Mouse (Mus musculus) midbrain, embryonic 16.5 days (tissue): ENCODE measurements around the gene Fancd2. TPM values are rescaled to one million over a fixed set of nuclear protein-coding genes. Genes with fewer than 3 reads are reported as not detected.
A peak's percentile ranks its signal among the peaks of the same experiment; 100 is the strongest.

Experiments
- ATAC-seq: fragments of 200-750 bp; cut with Nextera tagmentation; 2 replicates; pipeline ENCODE4 v1.8.0; 2017; ENCODE audit warnings: moderate TSS enrichment
- H3K27ac ChIP-seq: fragments of 300-500 bp; sonication (generic); 2 replicates; pipeline ENCODE4 v1.5.1; 2014; ENCODE audit warnings: mild to moderate bottlenecking, low read length, mixed read lengths
- H3K27me3 ChIP-seq: fragments of 300-500 bp; sonication (generic); 2 replicates; pipeline ENCODE4 v1.6.1; 2014; ENCODE audit warnings: low read depth, low read length, mixed read lengths; ENCODE audit not compliant: control insufficient read depth, insufficient read depth
- H3K36me3 ChIP-seq: fragments of 300-500 bp; sonication (generic); 2 replicates; pipeline ENCODE4 v1.6.1; 2014; ENCODE audit warnings: mild to moderate bottlenecking, low read length, moderate library complexity, mixed read lengths; ENCODE audit not compliant: control insufficient read depth, insufficient read depth
- H3K4me1 ChIP-seq: fragments of 300-500 bp; sonication (generic); 2 replicates; pipeline ENCODE4 v1.6.1; 2014; ENCODE audit warnings: mild to moderate bottlenecking, low read length, mixed read lengths; ENCODE audit not compliant: control insufficient read depth, insufficient read depth
- H3K4me2 ChIP-seq: fragments of 300-500 bp; sonication (generic); 2 replicates; pipeline ENCODE4 v1.6.1; 2014; ENCODE audit warnings: mild to moderate bottlenecking, low read length, mixed read lengths
- H3K4me3 ChIP-seq: fragments of 300-500 bp; sonication (generic); 2 replicates; pipeline ENCODE4 v1.5.1; 2014; ENCODE audit warnings: low read depth, mild to moderate bottlenecking, low read length, moderate library complexity, mixed read lengths
- H3K9ac ChIP-seq: fragments of 300-500 bp; sonication (generic); 2 replicates; pipeline ENCODE4 v1.6.1; 2014; ENCODE audit warnings: low read depth, low read length, mixed read lengths
- H3K9me3 ChIP-seq: fragments of 300-500 bp; sonication (generic); replicated peaks from 2 replicates; pipeline ENCODE4 v1.6.1; 2014; ENCODE audit warnings: mild to moderate bottlenecking, low read length, mixed read lengths; ENCODE audit not compliant: control insufficient read depth, poor library complexity, severe bottlenecking
- WGBS: fragments of 180-500 bp; shearing (Covaris S2); extraction: QIAGEN DNeasy Blood & Tissue Kit; methylation state at CpG from one replicate; pipeline ENCODE4 v1.1.7; 2014; 5-methylcytosine and 5-hydroxymethylcytosine counted together
- polyA plus RNA-seq: library from polyadenylated mRNA; unstranded; fragments of >200 nt; fragmentation: Nextera tagmentation; extraction: Ambion mirVana; gene quantifications from 2 replicates; pipeline ENCODE4 v1.2.1, GENCODE M21; 2015

Gene Fancd2
- polyA plus RNA-seq, 1 experiment from 2014 or later = 1.4 TPM

GRCm38 (mm10) chr6:113495071-113495675, 36.3 kb upstream of the Fancd2 start:
- WGBS = 56% methylated on average over 28 of the region's 28 CpGs
- H3K9me3 ChIP-seq = no peaks in the 10 kb centered on the region
- H3K4me2 ChIP-seq = peak overlapping the region; percentile 52
- no peak overlapping the region; the same call in 1 of the 2 replicates for H3K4me3 ChIP-seq
- no peak overlapping the region for H3K27ac ChIP-seq
- ATAC-seq = 0 out of 2 replicates have a peak, but pooled peaks have one; percentile 8
- peaks cover 19% of the 10 kb centered on the region for H3K36me3 ChIP-seq
- H3K9ac ChIP-seq = no peak overlapping the region
- peaks cover 6% of the 10 kb centered on the region for H3K4me1 ChIP-seq
- no peaks in the 10 kb centered on the region; the same call in 1 of the 2 replicates for H3K27me3 ChIP-seq

- H3K27ac ChIP-seq = no peak overlapping the region
- no peak overlapping the region for H3K4me3 ChIP-seq
- H3K4me1 ChIP-seq = peaks cover 15% of the 10 kb centered on the region
- ATAC-seq = no peak
- no peak overlapping the region for H3K9ac ChIP-seq
- 78% methylated on average over 6 of the region's 6 CpGs for WGBS
- no peaks in the 10 kb centered on the region for H3K9me3 ChIP-seq
- H3K4me2 ChIP-seq = no peak overlapping the region
- 0 out of 2 replicates have a peak, but pooled peaks cover 5% of the 10 kb centered on the region for H3K36me3 ChIP-seq
- no peaks in the 10 kb centered on the region; the same call in 1 of the 2 replicates for H3K27me3 ChIP-seq
These were observed 32.1 kb upstream of the Fancd2 start for GRCm38 (mm10) chr6:113499346-113499745.

- Histone ChIP-seq H3K4me2 (peak within 1 kb of the TSS; percentile 76), H3K27ac (peak within 1 kb of the TSS; percentile 74), H3K36me3 (0 out of 2 replicates have a peak, but pooled peaks cover 2% of the 10 kb centered on the region), H3K9me3 (no peaks in the 10 kb centered on the region), H3K4me1 (peaks cover 12% of the 10 kb centered on the region), H3K27me3 (no peaks in the 10 kb centered on the region), H3K4me3 (peak within 1 kb of the TSS; percentile 63), H3K9ac (peak within 1 kb of the TSS; percentile 83)
- peak; percentile 90 for ATAC-seq
- WGBS = 1% methylated on average over 32 of the region's 32 CpGs
These were observed 29.9 kb upstream of the Fancd2 start, which contains the start of gene Prrt3 for GRCm38 (mm10) chr6:113501388-113502084. TSS of gene Prrt3 (minus strand) at chr6:113501931.

GRCm38 (mm10) chr6:113502801-113503200, 28.7 kb upstream of the Fancd2 start:
- no peak overlapping the region for H3K9ac ChIP-seq
- no peak overlapping the region for H3K4me3 ChIP-seq
- no peaks in the 10 kb centered on the region for H3K9me3 ChIP-seq
- H3K27ac ChIP-seq = no peak overlapping the region
- WGBS = 42% methylated on average over 2 of the region's 2 CpGs
- no peaks in the 10 kb centered on the region for H3K36me3 ChIP-seq
- no peak for ATAC-seq
- peaks cover 12% of the 10 kb centered on the region for H3K4me1 ChIP-seq
- no peak overlapping the region for H3K4me2 ChIP-seq
- H3K27me3 ChIP-seq = no peaks in the 10 kb centered on the region

GRCm38 (mm10) chr6:113505689-113506088, 25.8 kb upstream of the Fancd2 start:
- Histone ChIP-seq H3K36me3 (no peaks in the 10 kb centered on the region), H3K4me2 (no peak overlapping the region), H3K27me3 (no peaks in the 10 kb centered on the region), H3K9me3 (no peaks in the 10 kb centered on the region), H3K4me1 (peaks cover 8% of the 10 kb centered on the region; the same call in 1 of the 2 replicates), H3K9ac (no peak overlapping the region), H3K4me3 (no peak overlapping the region), H3K27ac (no peak overlapping the region)
- 85% methylated on average over 1 of the region's 1 CpGs for WGBS
- no peak for ATAC-seq

GRCm38 (mm10) chr6:113507130-113507529, 24.4 kb upstream of the Fancd2 start:
- no peak overlapping the region for H3K4me2 ChIP-seq
- H3K27me3 ChIP-seq = no peaks in the 10 kb centered on the region
- ATAC-seq = no peak
- no peak overlapping the region for H3K27ac ChIP-seq
- H3K9ac ChIP-seq = no peak overlapping the region
- H3K9me3 ChIP-seq = no peaks in the 10 kb centered on the region
- no peak overlapping the region for H3K4me3 ChIP-seq
- H3K4me1 ChIP-seq = peaks cover 4% of the 10 kb centered on the region; the same call in 1 of the 2 replicates
- no peaks in the 10 kb centered on the region for H3K36me3 ChIP-seq

GRCm38 (mm10) chr6:113508272-113508946, 23.1 kb upstream of the Fancd2 start:
- Histone ChIP-seq H3K4me2 (no peak overlapping the region), H3K36me3 (no peaks in the 10 kb centered on the region), H3K4me3 (no peak overlapping the region), H3K27me3 (no peaks in the 10 kb centered on the region), H3K4me1 (no peaks in the 10 kb centered on the region), H3K27ac (no peak overlapping the region), H3K9me3 (no peaks in the 10 kb centered on the region), H3K9ac (no peak overlapping the region)
- WGBS = 51% methylated on average over 7 of the region's 7 CpGs
- ATAC-seq = no peak

GRCm38 (mm10) chr6:113508947-113509280, 22.6 kb upstream of the Fancd2 start:
- no peak for ATAC-seq
- H3K4me2 ChIP-seq = no peak overlapping the region
- no peaks in the 10 kb centered on the region for H3K9me3 ChIP-seq
- peaks cover 2% of the 10 kb centered on the region for H3K36me3 ChIP-seq
- H3K27ac ChIP-seq = no peak overlapping the region
- H3K4me1 ChIP-seq = no peaks in the 10 kb centered on the region
- no peaks in the 10 kb centered on the region for H3K27me3 ChIP-seq
- 48% methylated on average over 5 of the region's 5 CpGs for WGBS
- no peak overlapping the region for H3K4me3 ChIP-seq
- H3K9ac ChIP-seq = no peak overlapping the region

GRCm38 (mm10) chr6:113513944-113514343, 17.5 kb upstream of the Fancd2 start:
- ATAC-seq = no peak
- Histone ChIP-seq H3K9ac (no peak overlapping the region), H3K4me1 (no peaks in the 10 kb centered on the region), H3K27me3 (no peaks in the 10 kb centered on the region), H3K27ac (no peak overlapping the region), H3K4me2 (no peak overlapping the region), H3K4me3 (no peak overlapping the region), H3K36me3 (peaks cover 46% of the 10 kb centered on the region), H3K9me3 (no peaks in the 10 kb centered on the region)
- 90% methylated on average over 6 of the region's 6 CpGs for WGBS
